Comparison of ENCODE assay signal across 11 mouse cellular contexts in the genomic region with DNA sequence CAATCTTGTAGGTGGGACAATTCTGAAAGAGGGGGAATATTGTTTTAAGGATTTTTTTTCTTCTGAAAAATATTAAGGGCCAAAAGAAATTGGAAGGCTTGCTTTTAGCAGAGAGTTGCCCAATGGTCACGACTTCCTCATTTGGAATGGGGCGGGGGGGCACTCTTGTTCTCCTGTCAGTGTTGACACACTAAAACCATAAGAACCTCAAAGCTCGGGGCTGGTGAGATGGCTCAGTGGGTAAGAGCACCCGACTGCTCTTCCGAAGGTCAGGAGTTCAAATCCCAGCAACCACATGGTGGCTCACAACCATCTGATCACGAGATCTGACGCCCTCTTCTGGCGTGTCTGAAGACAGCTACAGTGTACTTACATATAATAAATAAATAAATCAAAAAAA. TPM values are rescaled to one million over a fixed set of nuclear protein-coding genes. Genes with fewer than 3 reads are reported as not detected.
DNase-seq lines count a peak whose midpoint lies in the region; ATAC-seq lines count a peak whose summit lies in the region.
"Not testable (repeated sequence)": the region's sequence is repeated elsewhere in the genome, so short reads cannot be mapped to it uniquely, and the experiment has no call there.
"Had no signal": no experiment of that assay in that cellular context is flagged by ENCODE, and none has a peak within 500 bp of the region (broad histone marks: within the 10 kb centered on the region; RNA-seq: fewer than 3 reads in every experiment).

No protein-coding gene starts in this region.

- not testable (repeated sequence) for H3K9me3 ChIP-seq in forebrain, embryonic 14.5 days (replicated peaks; ENCODE audit: control insufficient read depth, low read length); hindbrain, embryonic 12.5 days (replicated peaks); limb, embryonic 13.5 days; lung, embryonic 15.5 days; midbrain, embryonic 15.5 days

- H3K4me2 ChIP-seq in forebrain, embryonic 14.5 days (ENCODE audit: low read length), result peak overlapping the region; percentile 69; the same call in 1 of the 2 replicates
- H3K4me2 ChIP-seq in hindbrain, embryonic 12.5 days (replicated peaks), result peak overlapping the region; percentile 99; the same call in 1 of the 2 replicates
- peak overlapping the region; percentile 97 for H3K4me2 ChIP-seq in limb, embryonic 13.5 days (replicated peaks)
- H3K4me2 ChIP-seq in lung, embryonic 15.5 days, result peak overlapping the region; percentile 90; the same call in 1 of the 2 replicates
- H3K4me2 ChIP-seq in midbrain, embryonic 15.5 days, result peak overlapping the region; percentile 99

- H3K27me3 ChIP-seq in forebrain, embryonic 14.5 days (replicated peaks; ENCODE audit: control insufficient read depth, insufficient read depth, low read length); hindbrain, embryonic 12.5 days; limb, embryonic 13.5 days; lung, embryonic 15.5 days; midbrain, embryonic 15.5 days (replicated peaks): not testable (repeated sequence)

- ATAC-seq in forebrain, embryonic 14.5 days; hindbrain, embryonic 12.5 days (ENCODE audit: low FRiP score); limb, embryonic 13.5 days (ENCODE audit: low FRiP score, low read depth); lung, embryonic 15.5 days (ENCODE audit: borderline replicate concordance, extremely low read depth, low FRiP score, low TSS enrichment); midbrain, embryonic 15.5 days (replicated peaks): not testable (repeated sequence)

- H3K27ac ChIP-seq in forebrain, embryonic 14.5 days (ENCODE audit: low read depth, low read length); hindbrain, embryonic 12.5 days; limb, embryonic 13.5 days; lung, embryonic 15.5 days; midbrain, embryonic 15.5 days: not testable (repeated sequence)

- H3K4me3 ChIP-seq in forebrain, embryonic 14.5 days (ENCODE audit: low read depth, low read length); hindbrain, embryonic 12.5 days; limb, embryonic 13.5 days; midbrain, embryonic 15.5 days: not testable (repeated sequence)
- peak overlapping the region; percentile 72; the same call in 1 of the 2 replicates for H3K4me3 ChIP-seq in lung, embryonic 15.5 days

- H3K4me1 ChIP-seq in forebrain, embryonic 14.5 days (ENCODE audit: control insufficient read depth, insufficient read depth, low read length), result not testable (repeated sequence)
- H3K4me1 ChIP-seq in hindbrain, embryonic 12.5 days, result peaks cover 16% of the 10 kb centered on the region
- H3K4me1 ChIP-seq in limb, embryonic 13.5 days, result peaks cover 15% of the 10 kb centered on the region
- peaks cover 18% of the 10 kb centered on the region for H3K4me1 ChIP-seq in lung, embryonic 15.5 days
- peaks cover 19% of the 10 kb centered on the region for H3K4me1 ChIP-seq in midbrain, embryonic 15.5 days

- not testable (repeated sequence) for H3K9ac ChIP-seq in forebrain, embryonic 14.5 days (ENCODE audit: low read length); hindbrain, embryonic 12.5 days; limb, embryonic 13.5 days; lung, embryonic 15.5 days; midbrain, embryonic 15.5 days

- peak; percentile 82 for DNase-seq in 416B (ENCODE audit: low read depth)
- peak; percentile 26 for DNase-seq in adrenal gland, postnatal 14 days
- DNase-seq in forebrain, embryonic 14.5 days (ENCODE audit: low spot score), result not testable (repeated sequence)
- DNase-seq in spleen, postnatal 4 days (ENCODE audit: low spot score in 2 of 2), result peak; percentile 29 to 63

- H3K36me3 ChIP-seq in forebrain, embryonic 14.5 days (ENCODE audit: control insufficient read depth, insufficient read depth, low read length); hindbrain, embryonic 12.5 days; midbrain, embryonic 15.5 days (replicated peaks): not testable (repeated sequence)
- H3K36me3 ChIP-seq in limb, embryonic 13.5 days, result peaks cover 15% of the 10 kb centered on the region
- H3K36me3 ChIP-seq in lung, embryonic 15.5 days, result peaks cover 13% of the 10 kb centered on the region; the same call in 1 of the 2 replicates

- WGBS in forebrain, embryonic 14.5 days, result 72% methylated on average over 8 of the region's 8 CpGs
- 62% methylated on average over 8 of the region's 8 CpGs for WGBS in hindbrain, embryonic 12.5 days
- WGBS in limb, embryonic 13.5 days, result 68% methylated on average over 8 of the region's 8 CpGs
- 53% methylated on average over 8 of the region's 8 CpGs for WGBS in lung, embryonic 15.5 days
- WGBS in midbrain, embryonic 15.5 days, result 61% methylated on average over 8 of the region's 8 CpGs

RNA-seq across cellular contexts. Expression of gene Tpd52l2, which starts 1.1 kb away (rescaled TPM):
- 109 and 114 TPM in 2 replicates for total RNA-seq in adrenal gland, postnatal 14 days (2021)
- 143 and 151 TPM in 2 replicates for polyA plus RNA-seq in forebrain, embryonic 14.5 days (2014; fragmentation: Nextera tagmentation; extraction: Ambion mirVana)
- polyA plus RNA-seq in hindbrain, embryonic 12.5 days (2016; fragmentation: Nextera tagmentation; extraction: Ambion mirVana), result 120 and 121 TPM in 2 replicates
- 162 and 169 TPM in 2 replicates for polyA plus RNA-seq in limb, embryonic 13.5 days (2015; fragmentation: Nextera tagmentation; extraction: Ambion mirVana)
- 155 and 160 TPM in 2 replicates for polyA plus RNA-seq in lung, embryonic 15.5 days (2015; fragmentation: Nextera tagmentation; extraction: Ambion mirVana)
- polyA plus RNA-seq in midbrain, embryonic 15.5 days (2015; fragmentation: Nextera tagmentation; extraction: Ambion mirVana), result 117 TPM in 2 replicates

RNA-seq across cellular contexts. Expression of gene Abhd16b, which starts 2.8 kb away (rescaled TPM):
- not detected in 2 replicates for total RNA-seq in adrenal gland, postnatal 14 days (2021)
- polyA plus RNA-seq in forebrain, embryonic 14.5 days (2014; fragmentation: Nextera tagmentation; extraction: Ambion mirVana), result not detected in 2 replicates
- polyA plus RNA-seq in hindbrain, embryonic 12.5 days (2016; fragmentation: Nextera tagmentation; extraction: Ambion mirVana), result 0.12 TPM in 1 of 2 replicates, not detected in the other
- polyA plus RNA-seq in limb, embryonic 13.5 days (2015; fragmentation: Nextera tagmentation; extraction: Ambion mirVana), result 0.08 and 0.18 TPM in 2 replicates
- 0.24 and 0.26 TPM in 2 replicates for polyA plus RNA-seq in lung, embryonic 15.5 days (2015; fragmentation: Nextera tagmentation; extraction: Ambion mirVana)
- polyA plus RNA-seq in midbrain, embryonic 15.5 days (2015; fragmentation: Nextera tagmentation; extraction: Ambion mirVana), result 0.09 and 0.12 TPM in 2 replicates
- total RNA-seq: heart, adult 2 months; hindbrain, postnatal 0 days; left cerebral cortex, adult 18-20 months had no signal
- polyA plus RNA-seq: heart, adult 2 months had no signal

RNA-seq across cellular contexts. Expression of gene Dnajc5, which starts 24.4 kb away (rescaled TPM):
- total RNA-seq in adrenal gland, postnatal 14 days (2021), result 77.3 and 89.9 TPM in 2 replicates
- polyA plus RNA-seq in forebrain, embryonic 14.5 days (2014; fragmentation: Nextera tagmentation; extraction: Ambion mirVana), result 127 and 165 TPM in 2 replicates
- polyA plus RNA-seq in hindbrain, embryonic 12.5 days (2016; fragmentation: Nextera tagmentation; extraction: Ambion mirVana), result 148 and 150 TPM in 2 replicates
- polyA plus RNA-seq in limb, embryonic 13.5 days (2015; fragmentation: Nextera tagmentation; extraction: Ambion mirVana), result 101 and 102 TPM in 2 replicates
- 84.8 and 87.4 TPM in 2 replicates for polyA plus RNA-seq in lung, embryonic 15.5 days (2015; fragmentation: Nextera tagmentation; extraction: Ambion mirVana)
- polyA plus RNA-seq in midbrain, embryonic 15.5 days (2015; fragmentation: Nextera tagmentation; extraction: Ambion mirVana), result 291 and 297 TPM in 2 replicates

RNA-seq across cellular contexts. Expression of gene Zbtb46, which starts 36.6 kb away (rescaled TPM):
- total RNA-seq in adrenal gland, postnatal 14 days (2021), result 17.8 and 20.0 TPM in 2 replicates
- polyA plus RNA-seq in forebrain, embryonic 14.5 days (2014; fragmentation: Nextera tagmentation; extraction: Ambion mirVana), result 7.6 and 8.6 TPM in 2 replicates
- polyA plus RNA-seq in hindbrain, embryonic 12.5 days (2016; fragmentation: Nextera tagmentation; extraction: Ambion mirVana), result 22.3 and 22.7 TPM in 2 replicates
- 5.7 and 6.1 TPM in 2 replicates for polyA plus RNA-seq in limb, embryonic 13.5 days (2015; fragmentation: Nextera tagmentation; extraction: Ambion mirVana)
- polyA plus RNA-seq in lung, embryonic 15.5 days (2015; fragmentation: Nextera tagmentation; extraction: Ambion mirVana), result 12.5 and 14.6 TPM in 2 replicates
- polyA plus RNA-seq in midbrain, embryonic 15.5 days (2015; fragmentation: Nextera tagmentation; extraction: Ambion mirVana), result 23.8 and 26.0 TPM in 2 replicates
